Mouse (Mus musculus): Measurements from ENCODE around the gene Mrpl21. TPM values are rescaled to one million over a fixed set of nuclear protein-coding genes. Genes with fewer than 3 reads are reported as not detected.

Gene Mrpl21
- polyA plus RNA-seq, 1 experiment = 22.6 TPM

DNA sequence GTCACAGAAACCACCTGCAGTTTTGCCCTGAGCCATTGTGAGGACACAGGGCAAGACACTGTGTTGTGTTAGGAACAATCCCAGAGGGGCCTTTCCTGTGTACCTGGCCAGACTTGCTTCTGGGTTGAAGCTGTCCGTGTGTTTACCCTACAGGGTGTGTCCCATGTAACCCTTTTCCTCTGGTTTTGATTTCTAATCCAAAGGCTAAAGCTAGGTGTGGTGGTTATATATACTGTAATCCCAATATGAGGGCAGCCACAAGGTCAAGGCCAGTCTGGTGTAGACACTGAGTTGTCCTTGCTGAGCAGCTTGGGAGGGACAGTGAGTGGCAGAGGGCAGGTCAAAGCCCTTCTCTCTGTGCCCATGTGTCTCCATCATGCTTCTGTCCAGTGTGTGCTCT, 53.2 kb downstream of the Mrpl21 start:
- no peak overlapping the region for H3K27ac ChIP-seq (ENCODE audit: insufficient read depth, low read length)
- DNase-seq (ENCODE audit: low read depth in 1 of 2, low spot score in 2 of 2) = no peak
- WGBS = 56% methylated on average over 1 of the region's 1 CpGs

DNA sequence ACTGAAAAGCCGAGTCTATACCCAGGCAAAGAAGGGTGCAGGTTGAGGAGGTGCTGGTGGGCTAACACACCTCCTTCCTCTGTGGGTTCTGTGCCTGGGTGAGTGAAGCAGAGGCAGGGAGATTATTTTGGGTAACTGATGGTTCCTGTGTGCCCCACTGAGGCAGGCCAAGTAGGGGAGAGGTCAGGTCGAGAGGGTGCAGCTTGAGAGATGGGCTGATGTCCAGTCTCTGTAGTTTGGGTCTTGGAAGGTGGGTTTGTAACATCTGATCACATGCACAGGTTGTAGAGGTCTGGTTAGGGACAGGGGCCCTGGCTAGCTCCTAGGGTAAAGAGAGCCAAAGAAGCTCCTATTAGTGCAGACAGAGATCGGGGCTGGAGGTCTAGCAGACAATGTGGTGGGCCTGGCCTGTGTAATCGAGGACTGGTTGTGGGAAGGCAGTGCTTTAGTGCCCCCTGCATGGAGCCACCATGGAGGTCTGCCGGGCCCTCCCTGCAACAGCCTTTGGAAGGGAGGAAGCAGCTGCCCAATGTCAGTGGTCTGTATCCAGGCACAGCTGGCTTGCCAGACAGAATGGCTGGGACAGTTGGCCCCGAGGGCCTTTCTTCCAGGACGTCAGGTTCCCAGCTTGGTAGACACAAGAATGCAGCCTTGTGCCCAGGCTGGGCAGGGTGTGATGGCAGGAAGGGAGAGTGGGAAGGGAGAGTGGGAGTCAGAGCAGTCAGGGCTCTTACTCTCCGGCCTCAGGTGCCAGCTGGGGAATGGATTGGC, 54.0 kb downstream of the Mrpl21 start:
- 51% methylated on average over 8 of the region's 8 CpGs for WGBS
- DNase-seq (ENCODE audit: low read depth in 1 of 2, low spot score in 2 of 2) = no peak
- H3K27ac ChIP-seq (ENCODE audit: insufficient read depth, low read length) = no peak overlapping the region
- H3K27me3 ChIP-seq (ENCODE audit: control insufficient read depth, insufficient read depth, low read length) = no peaks in the 10 kb centered on the region
- H3K4me3 ChIP-seq (ENCODE audit: extremely low read depth, insufficient read depth, insufficient read length) = no peak overlapping the region
- peaks cover 47% of the 10 kb centered on the region for H3K4me1 ChIP-seq (ENCODE audit: control insufficient read depth, insufficient read depth, insufficient read length)
- TF ChIP-seq CTCF (IDR thresholded peaks at IDR 0.05; ENCODE audit: extremely low read depth, insufficient read depth, insufficient read length, insufficient replicate concordance) (no peak), POLR2A (IDR thresholded peaks at IDR 0.05; ENCODE audit: low read depth, low read length) (no peak)
- H3K36me3 ChIP-seq (ENCODE audit: control insufficient read depth, insufficient read depth, low read length) = no peaks in the 10 kb centered on the region

More for the DNA sequence above, 53.2 kb downstream of the Mrpl21 start:
- Histone ChIP-seq H3K4me1 (ENCODE audit: control insufficient read depth, insufficient read depth, insufficient read length) (peaks cover 49% of the 10 kb centered on the region), H3K36me3 (ENCODE audit: control insufficient read depth, insufficient read depth, low read length) (no peaks in the 10 kb centered on the region), H3K27me3 (ENCODE audit: control insufficient read depth, insufficient read depth, low read length) (no peaks in the 10 kb centered on the region), H3K4me3 (ENCODE audit: extremely low read depth, insufficient read depth, insufficient read length) (no peak overlapping the region)
- TF ChIP-seq POLR2A (IDR thresholded peaks at IDR 0.05; ENCODE audit: low read depth, low read length) (no peak), CTCF (IDR thresholded peaks at IDR 0.05; ENCODE audit: extremely low read depth, insufficient read depth, insufficient read length, insufficient replicate concordance) (no peak)

DNA sequence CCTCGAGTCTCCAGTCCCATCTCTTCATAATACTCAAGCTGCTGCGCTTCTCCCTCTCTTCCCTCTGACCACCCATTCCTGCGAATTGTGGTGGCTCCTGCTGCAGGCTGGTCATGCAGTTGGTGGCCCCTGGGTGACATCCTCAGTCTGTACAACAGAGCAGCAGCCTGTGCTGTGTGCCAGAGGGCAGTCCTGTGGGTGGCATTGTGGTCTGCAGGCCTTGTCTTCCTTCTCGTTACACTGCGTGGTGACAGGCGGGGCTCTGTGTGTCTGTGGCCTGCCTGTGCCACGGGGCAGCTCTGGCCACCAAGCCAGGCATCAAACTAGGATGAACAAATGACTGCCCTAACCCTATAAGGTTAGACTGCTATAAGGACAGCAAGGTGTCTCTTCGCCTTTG, 56.5 kb downstream of the Mrpl21 start:
- Histone ChIP-seq H3K27me3 (ENCODE audit: control insufficient read depth, insufficient read depth, low read length) (no peaks in the 10 kb centered on the region), H3K27ac (ENCODE audit: insufficient read depth, low read length) (no peak overlapping the region), H3K4me3 (ENCODE audit: extremely low read depth, insufficient read depth, insufficient read length) (no peak overlapping the region), H3K36me3 (ENCODE audit: control insufficient read depth, insufficient read depth, low read length) (no peaks in the 10 kb centered on the region), H3K4me1 (ENCODE audit: control insufficient read depth, insufficient read depth, insufficient read length) (peaks cover 33% of the 10 kb centered on the region; the same call in 1 of the 2 replicates)
- TF ChIP-seq POLR2A (IDR thresholded peaks at IDR 0.05; ENCODE audit: low read depth, low read length) (no peak), CTCF (IDR thresholded peaks at IDR 0.05; ENCODE audit: extremely low read depth, insufficient read depth, insufficient read length, insufficient replicate concordance) (no peak)
- no peak for DNase-seq (ENCODE audit: low read depth in 1 of 2, low spot score in 2 of 2)
- WGBS = 68% methylated on average over 8 of the region's 8 CpGs

DNA sequence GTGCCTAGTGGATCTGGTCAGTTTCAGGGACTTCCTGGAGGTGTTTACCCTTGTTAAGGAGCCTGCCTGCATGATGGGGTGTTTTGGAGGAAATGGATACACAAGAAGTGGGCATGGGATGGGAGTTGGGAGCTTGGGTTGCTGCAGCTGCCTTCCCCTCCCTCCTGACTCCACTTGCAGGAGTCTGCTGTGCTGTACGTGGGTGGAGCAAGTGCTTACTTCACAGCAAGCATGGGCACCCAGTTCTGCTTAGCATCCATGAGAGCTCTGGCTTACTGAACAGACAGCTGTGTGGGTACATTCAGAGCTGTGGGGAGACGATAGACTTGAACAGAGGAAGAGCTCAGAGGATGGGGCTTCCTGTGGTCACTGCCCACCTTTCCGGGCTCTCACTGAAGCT, 58.3 kb downstream of the Mrpl21 start:
- H3K4me1 ChIP-seq (ENCODE audit: control insufficient read depth, insufficient read depth, insufficient read length) = peaks cover 20% of the 10 kb centered on the region; the same call in 1 of the 2 replicates

More for the DNA sequence above, 58.3 kb downstream of the Mrpl21 start:
- Histone ChIP-seq H3K27me3 (ENCODE audit: control insufficient read depth, insufficient read depth, low read length) (no peaks in the 10 kb centered on the region), H3K27ac (ENCODE audit: insufficient read depth, low read length) (no peak overlapping the region), H3K36me3 (ENCODE audit: control insufficient read depth, insufficient read depth, low read length) (no peaks in the 10 kb centered on the region), H3K4me3 (ENCODE audit: extremely low read depth, insufficient read depth, insufficient read length) (no peak overlapping the region)
- 39% methylated on average over 3 of the region's 3 CpGs for WGBS
- no peak for DNase-seq (ENCODE audit: low read depth in 1 of 2, low spot score in 2 of 2)
- TF ChIP-seq CTCF (IDR thresholded peaks at IDR 0.05; ENCODE audit: extremely low read depth, insufficient read depth, insufficient read length, insufficient replicate concordance) (no peak), POLR2A (IDR thresholded peaks at IDR 0.05; ENCODE audit: low read depth, low read length) (no peak)

Other genes starting within 250 kb of the Mrpl21 start
- 6.3 and 7.4 TPM in 2 replicates for gene Ighmbp2, start 116 bp downstream of the Mrpl21 start, polyA plus RNA-seq (2012; rRNA removed)
- 45.9 and 68.9 TPM in 2 replicates for gene Cpt1a, start 39.4 kb downstream of the Mrpl21 start, polyA plus RNA-seq (2012; rRNA removed)
- 0.43 and 0.74 TPM in 2 replicates for gene Tesmin, start 106.0 kb downstream of the Mrpl21 start, polyA plus RNA-seq (2012; rRNA removed)
- 13.1 and 22.2 TPM in 2 replicates for gene Gal, start 131.6 kb downstream of the Mrpl21 start, polyA plus RNA-seq (2012; rRNA removed)

Data from spleen, adult 2 months (tissue).